Mouse (Mus musculus) forebrain, embryonic 16.5 days (tissue): Measurements from ENCODE around the gene Slc44a1. TPM values are rescaled to one million over a fixed set of nuclear protein-coding genes. Genes with fewer than 3 reads are reported as not detected.
A peak's percentile ranks its signal among the peaks of the same experiment; 100 is the strongest.

ENCODE experiments used
- ATAC-seq: fragments of 200-750 bp; cut with Nextera tagmentation; 2 replicates; pipeline ENCODE4 v1.8.0; 2017; ENCODE audit warnings: mild to moderate bottlenecking, moderate library complexity
- H3K27ac ChIP-seq: fragments of 300-500 bp; sonication (generic); 2 replicates; pipeline ENCODE4 v1.5.1; 2014; ENCODE audit warnings: low read length, control low read depth
- H3K27me3 ChIP-seq: fragments of 300-500 bp; sonication (generic); replicated peaks from 2 replicates; pipeline ENCODE4 v1.6.1; 2014; ENCODE audit warnings: low read length; ENCODE audit not compliant: control insufficient read depth, insufficient read depth
- H3K36me3 ChIP-seq: fragments of 300-500 bp; sonication (generic); 2 replicates; pipeline ENCODE4 v1.6.1; 2014; ENCODE audit not compliant: control insufficient read depth, insufficient read depth
- H3K4me1 ChIP-seq: fragments of 300-500 bp; sonication (generic); replicated peaks from 2 replicates; pipeline ENCODE4 v1.6.1; 2014; ENCODE audit warnings: low read length; ENCODE audit not compliant: control insufficient read depth, insufficient read depth
- H3K4me2 ChIP-seq: fragments of 300-500 bp; sonication (generic); 2 replicates; pipeline ENCODE4 v1.6.1; 2014; ENCODE audit warnings: mild to moderate bottlenecking, low read length, control low read depth
- H3K4me3 ChIP-seq: fragments of 300-500 bp; sonication (generic); replicated peaks from 2 replicates; pipeline ENCODE4 v1.5.1; 2014; ENCODE audit warnings: mild to moderate bottlenecking, low read length, control low read depth
- H3K9ac ChIP-seq: fragments of 300-500 bp; sonication (generic); replicated peaks from 2 replicates; pipeline ENCODE4 v1.6.1; 2014; ENCODE audit warnings: low read depth, low read length, control low read depth
- H3K9me3 ChIP-seq: fragments of 300-500 bp; sonication (generic); 2 replicates; pipeline ENCODE4 v1.6.1; 2016; ENCODE audit warnings: low read length; ENCODE audit not compliant: control insufficient read depth
- WGBS: fragments of 180-500 bp; shearing (Covaris S2); extraction: QIAGEN DNeasy Blood & Tissue Kit; methylation state at CpG from one replicate; pipeline ENCODE4 v1.1.7; 2014; 5-methylcytosine and 5-hydroxymethylcytosine counted together
- polyA plus RNA-seq: library from polyadenylated mRNA; unstranded; fragments of >200 nt; fragmentation: Nextera tagmentation; extraction: Ambion mirVana; gene quantifications from 2 replicates; pipeline ENCODE4 v1.2.1, GENCODE M21; 2015

The Slc44a1 gene
- polyA plus RNA-seq, 1 experiment from 2014 or later = 13.7 TPM

GRCm38 (mm10) chr4:53458503-53458902 is 18.3 kb downstream of the Slc44a1 start:
- Histone ChIP-seq H3K27ac (no peak overlapping the region), H3K27me3 (no peaks in the 10 kb centered on the region), H3K9ac (no peak overlapping the region), H3K4me2 (no peak overlapping the region), H3K4me3 (no peak overlapping the region), H3K9me3 (no peaks in the 10 kb centered on the region), H3K4me1 (no peaks in the 10 kb centered on the region), H3K36me3 (no peaks in the 10 kb centered on the region)
- ATAC-seq = no peak
- WGBS = 90% methylated on average over 3 of the region's 3 CpGs

GRCm38 (mm10) chr4:53459697-53460096 is 19.5 kb downstream of the Slc44a1 start:
- H3K36me3 ChIP-seq = no peaks in the 10 kb centered on the region
- H3K27me3 ChIP-seq = no peaks in the 10 kb centered on the region
- ATAC-seq = no peak
- no peaks in the 10 kb centered on the region for H3K4me1 ChIP-seq
- WGBS = 92% methylated on average over 7 of the region's 7 CpGs
- H3K27ac ChIP-seq = no peak overlapping the region
- H3K4me3 ChIP-seq = no peak overlapping the region
- H3K9ac ChIP-seq = no peak overlapping the region
- H3K9me3 ChIP-seq = no peaks in the 10 kb centered on the region
- H3K4me2 ChIP-seq = no peak overlapping the region

- H3K36me3 ChIP-seq = no peaks in the 10 kb centered on the region
- H3K9me3 ChIP-seq = no peaks in the 10 kb centered on the region
- no peak overlapping the region for H3K9ac ChIP-seq
- ATAC-seq = no peak
- no peak overlapping the region for H3K27ac ChIP-seq
- no peaks in the 10 kb centered on the region for H3K4me1 ChIP-seq
- 69% methylated on average over 4 of the region's 4 CpGs for WGBS
- no peaks in the 10 kb centered on the region for H3K27me3 ChIP-seq
- H3K4me2 ChIP-seq = no peak overlapping the region
- no peak overlapping the region for H3K4me3 ChIP-seq
These were observed 20.8 kb downstream of the Slc44a1 start for GRCm38 (mm10) chr4:53461026-53461425.

GRCm38 (mm10) chr4:53462069-53462468 is 21.9 kb downstream of the Slc44a1 start:
- no peak for ATAC-seq
- no peaks in the 10 kb centered on the region for H3K36me3 ChIP-seq

GRCm38 (mm10) chr4:53462505-53463251 is 22.5 kb downstream of the Slc44a1 start:
- Histone ChIP-seq H3K9me3 (no peaks in the 10 kb centered on the region), H3K27me3 (no peaks in the 10 kb centered on the region), H3K9ac (no peak overlapping the region), H3K4me1 (no peaks in the 10 kb centered on the region), H3K4me3 (no peak overlapping the region), H3K36me3 (no peaks in the 10 kb centered on the region), H3K4me2 (no peak overlapping the region), H3K27ac (no peak overlapping the region)
- 87% methylated on average over 18 of the region's 18 CpGs for WGBS
- no peak for ATAC-seq

More at GRCm38 (mm10) chr4:53462069-53462468, 21.9 kb downstream of the Slc44a1 start:
- Histone ChIP-seq H3K9ac (no peak overlapping the region), H3K27me3 (no peaks in the 10 kb centered on the region), H3K4me1 (no peaks in the 10 kb centered on the region), H3K4me2 (no peak overlapping the region), H3K4me3 (no peak overlapping the region), H3K9me3 (no peaks in the 10 kb centered on the region), H3K27ac (no peak overlapping the region)
- 77% methylated on average over 5 of the region's 5 CpGs for WGBS

- Histone ChIP-seq H3K4me2 (no peak overlapping the region), H3K9ac (no peak overlapping the region), H3K27ac (no peak overlapping the region), H3K36me3 (no peaks in the 10 kb centered on the region), H3K9me3 (no peaks in the 10 kb centered on the region), H3K27me3 (no peaks in the 10 kb centered on the region), H3K4me3 (no peak overlapping the region), H3K4me1 (no peaks in the 10 kb centered on the region)
- WGBS = 79% methylated on average over 1 of the region's 1 CpGs
- no peak for ATAC-seq
These were observed 25.7 kb downstream of the Slc44a1 start for GRCm38 (mm10) chr4:53465887-53466286.

- no peak overlapping the region for H3K27ac ChIP-seq
- H3K27me3 ChIP-seq = no peaks in the 10 kb centered on the region
- no peak overlapping the region for H3K4me3 ChIP-seq
- no peaks in the 10 kb centered on the region for H3K9me3 ChIP-seq
- ATAC-seq = no peak
- no peak overlapping the region for H3K9ac ChIP-seq
- H3K4me2 ChIP-seq = no peak overlapping the region
- H3K36me3 ChIP-seq = no peaks in the 10 kb centered on the region
- WGBS = 85% methylated on average over 6 of the region's 6 CpGs
- H3K4me1 ChIP-seq = no peaks in the 10 kb centered on the region
These were observed 28.8 kb downstream of the Slc44a1 start for GRCm38 (mm10) chr4:53469007-53469406.

- no peaks in the 10 kb centered on the region for H3K36me3 ChIP-seq
- no peak overlapping the region for H3K4me3 ChIP-seq
- no peak overlapping the region for H3K27ac ChIP-seq
- ATAC-seq = no peak
- H3K4me2 ChIP-seq = no peak overlapping the region
- no peaks in the 10 kb centered on the region for H3K9me3 ChIP-seq
- H3K27me3 ChIP-seq = no peaks in the 10 kb centered on the region
- H3K4me1 ChIP-seq = peaks cover 9% of the 10 kb centered on the region
- no peak overlapping the region for H3K9ac ChIP-seq
These were observed 33.9 kb downstream of the Slc44a1 start for GRCm38 (mm10) chr4:53474109-53474508.

GRCm38 (mm10) chr4:53475230-53475952 is 35.2 kb downstream of the Slc44a1 start:
- 0 out of 2 replicates have a peak, but pooled peaks have one; percentile 36 for ATAC-seq
- 75% methylated on average over 20 of the region's 20 CpGs for WGBS
- H3K27me3 ChIP-seq = no peaks in the 10 kb centered on the region
- no peaks in the 10 kb centered on the region for H3K9me3 ChIP-seq
- H3K4me2 ChIP-seq = no peak overlapping the region
- no peak overlapping the region for H3K9ac ChIP-seq
- H3K4me3 ChIP-seq = no peak overlapping the region
- peaks cover 9% of the 10 kb centered on the region for H3K4me1 ChIP-seq
- H3K36me3 ChIP-seq = no peaks in the 10 kb centered on the region
- no peak overlapping the region for H3K27ac ChIP-seq
